Mouse (Mus musculus) spleen, adult 2 months (tissue): ENCODE data around the gene Nek8.

Experiments used
- CTCF ChIP-seq: fragments of 200-500 bp; IDR thresholded peaks from 2 replicates; pipeline ENCODE4 v1.5.1; 2011; ENCODE audit warnings: mild to moderate bottlenecking, inconsistent platforms; ENCODE audit not compliant: insufficient read depth, insufficient read length, insufficient replicate concordance; ENCODE audit errors: extremely low read depth
- POLR2A ChIP-seq: fragments of 200-500 bp; IDR thresholded peaks from 2 replicates; pipeline ENCODE4 v1.6.1; 2011; ENCODE audit warnings: low read depth, low read length, inconsistent platforms

GRCm38 (mm10) chr11:78188331-78189233 is 12.1 kb upstream of the Nek8 start, which contains the start of gene Rab34:
- TF ChIP-seq POLR2A (no peak), CTCF (no peak)
